Mouse (Mus musculus): Measurements from ENCODE around the gene Ptk6.

Ptk6 gene

GRCm38 (mm10) chr2:181159771-181160170 is 42.8 kb downstream of the Ptk6 start:
- DNase-seq (ENCODE audit: low spot score), result no peak

DNA sequence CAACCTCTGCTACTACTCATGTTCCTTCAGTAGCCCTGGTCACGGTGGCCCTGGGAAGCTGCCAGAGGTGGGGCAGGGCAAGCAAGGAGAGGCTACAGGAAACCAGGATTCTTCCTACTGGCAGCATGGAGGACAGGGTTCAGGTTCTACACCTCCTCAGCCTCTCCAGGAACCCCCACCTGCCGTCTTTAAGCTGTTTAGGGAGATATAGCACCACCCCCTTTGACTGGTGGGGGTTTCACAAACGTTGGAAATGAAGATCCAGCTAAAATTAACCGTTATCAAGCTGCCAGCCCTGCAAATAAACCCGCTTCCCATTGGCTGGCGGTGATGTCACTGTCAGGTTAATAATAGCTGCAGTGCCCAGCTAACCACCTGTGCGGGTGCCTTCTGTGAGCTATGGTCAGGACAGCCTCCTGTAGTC is 43.5 kb downstream of the Ptk6 start:
- no peak for DNase-seq (ENCODE audit: low spot score)

GRCm38 (mm10) chr2:181158471-181158870 is 44.1 kb downstream of the Ptk6 start:
- no peak for DNase-seq (ENCODE audit: low spot score)

DNA sequence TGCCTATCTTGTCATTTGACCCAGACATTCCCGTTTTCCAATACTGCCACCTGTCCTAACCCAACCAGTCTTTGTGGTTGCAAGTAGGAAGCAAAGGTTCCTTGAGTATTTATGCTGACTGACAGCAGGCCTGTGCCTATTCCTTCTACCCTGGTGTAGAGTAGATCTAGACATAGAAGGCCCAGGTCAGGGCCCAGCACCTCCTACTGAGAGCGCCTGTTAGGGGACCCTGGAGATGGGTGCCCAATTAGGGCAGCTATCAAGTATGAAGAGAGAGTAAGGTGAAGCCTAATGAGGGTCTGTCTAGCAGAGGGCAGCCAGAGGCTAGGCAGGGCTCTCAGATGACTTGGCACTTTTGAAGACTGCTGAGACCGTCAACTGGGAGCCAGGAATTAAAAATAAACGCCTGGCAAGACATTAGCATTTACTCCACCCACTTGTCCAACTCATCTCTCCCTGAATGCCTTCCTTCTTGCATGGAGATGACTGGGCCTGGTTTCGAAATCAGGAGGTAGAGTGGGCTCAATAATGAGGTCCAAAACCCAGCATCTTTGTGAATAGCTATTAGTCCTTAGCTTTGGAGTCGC is 44.8 kb downstream of the Ptk6 start:
- no peak for DNase-seq (ENCODE audit: low spot score)

DNA sequence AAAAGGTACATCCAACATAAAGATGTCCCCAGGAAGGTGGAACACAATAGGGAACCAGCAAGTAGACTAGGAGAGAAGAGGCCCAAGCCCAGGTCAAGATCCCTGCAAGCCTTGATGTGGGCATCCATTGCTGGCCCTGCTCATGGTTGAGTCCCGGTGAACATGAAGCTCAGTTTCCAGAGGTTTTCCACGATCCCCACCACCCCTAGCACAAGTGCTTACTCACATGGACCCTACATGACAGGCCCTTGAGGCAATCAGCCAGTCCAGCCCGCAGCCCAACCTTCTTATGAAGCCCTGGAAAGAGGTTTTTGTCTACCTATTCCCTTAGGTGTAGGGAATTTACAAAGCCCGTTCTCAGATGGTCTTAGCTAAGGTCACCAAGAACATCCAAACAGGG is 45.4 kb downstream of the Ptk6 start:
- DNase-seq (ENCODE audit: low spot score), result no peak

DNA sequence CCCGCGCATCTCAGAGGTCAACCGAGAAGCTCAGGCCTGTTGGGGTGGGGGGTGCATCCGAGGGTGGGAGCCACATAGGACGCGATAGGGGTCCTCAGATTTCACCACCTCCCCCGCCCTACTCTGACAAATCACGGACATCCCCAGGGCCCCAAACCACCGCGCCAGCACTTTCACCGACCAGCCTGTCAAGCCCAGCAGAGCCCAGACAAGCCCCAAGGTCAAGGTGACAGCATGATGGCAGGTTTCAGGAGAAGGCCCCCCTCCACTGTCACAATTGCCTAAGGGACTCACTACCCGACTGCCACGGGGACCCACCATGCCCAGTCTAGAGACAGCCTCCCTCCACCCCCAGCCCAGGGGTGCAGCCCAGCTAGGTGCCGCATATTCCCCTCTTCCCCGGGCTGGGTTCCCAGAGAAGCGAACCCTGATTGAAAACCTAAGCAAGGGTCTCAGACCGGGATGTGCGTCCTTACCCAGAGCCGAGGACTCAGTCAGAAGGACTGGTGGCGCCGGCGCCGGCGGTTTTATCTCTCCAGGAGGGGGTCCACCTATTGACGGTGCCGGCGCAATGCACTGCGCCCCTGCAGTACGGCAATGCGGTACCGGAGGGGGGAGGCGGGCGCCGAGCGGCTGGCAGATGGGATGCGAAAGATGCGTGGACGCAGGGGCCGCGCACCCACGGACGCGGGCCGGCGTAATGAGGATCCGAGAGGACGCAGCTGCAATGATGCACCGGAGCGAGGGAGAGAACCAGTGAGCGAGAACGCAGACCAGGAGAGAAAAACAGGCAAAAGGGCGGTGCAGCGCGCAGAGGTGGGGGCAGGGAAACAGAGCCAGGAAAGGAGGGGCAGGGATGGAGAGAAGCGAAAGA is 46.1 kb downstream of the Ptk6 start, which contains the start of gene Eef1a2:
Gene Eef1a2, minus strand, starts transcription at position 767 of the 874 bp plus-strand sequence.
- DNase-seq (ENCODE audit: low spot score), result no peak

DNA sequence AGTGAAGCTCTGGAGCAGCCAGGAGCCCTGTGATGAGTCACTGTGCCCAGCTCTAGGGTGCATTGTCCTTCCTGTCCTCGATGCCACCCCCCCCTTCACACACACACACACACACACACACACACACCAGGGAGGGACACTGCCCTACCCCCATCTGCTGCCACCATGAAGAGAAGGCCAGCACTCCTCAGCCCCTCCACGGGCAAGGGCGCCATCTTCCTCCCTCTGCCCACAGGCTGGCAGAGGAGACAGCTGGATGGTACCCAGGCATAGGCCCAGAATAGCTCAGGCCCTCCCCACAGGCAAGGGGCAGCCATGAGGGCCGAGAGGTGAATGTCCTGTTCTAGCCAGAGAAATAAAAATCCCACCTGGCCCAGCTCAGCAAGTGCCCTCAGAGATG is 46.8 kb downstream of the Ptk6 start:
- DNase-seq (ENCODE audit: low spot score), result no peak

DNA sequence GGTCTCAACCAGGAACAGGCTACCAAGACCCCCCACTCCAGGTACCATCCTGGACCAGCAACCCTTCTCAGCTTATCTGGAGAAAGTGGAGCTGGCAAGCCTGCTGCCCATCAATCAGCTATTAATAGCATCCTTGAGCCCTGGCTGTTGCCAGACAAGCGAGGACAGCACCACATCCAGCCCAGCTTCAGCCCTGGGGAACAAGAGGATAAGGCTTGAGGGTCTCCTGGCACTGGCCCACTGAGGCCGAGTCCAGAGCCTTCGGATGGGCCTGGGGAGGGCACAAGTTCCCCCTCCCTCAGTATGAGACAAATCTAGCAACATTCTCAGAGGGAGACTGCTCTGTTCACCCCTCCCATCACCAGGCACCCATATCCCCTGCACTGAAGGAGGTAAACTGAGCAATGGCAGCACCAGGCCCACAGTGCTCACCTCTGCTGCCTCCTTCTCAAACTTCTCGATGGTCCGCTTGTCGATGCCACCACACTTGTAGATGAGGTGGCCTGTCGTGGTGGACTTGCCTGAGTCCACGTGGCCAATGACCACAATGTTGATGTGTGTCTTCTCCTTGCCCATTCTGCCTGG is 47.7 kb downstream of the Ptk6 start:
- no peak for DNase-seq (ENCODE audit: low spot score)

DNA sequence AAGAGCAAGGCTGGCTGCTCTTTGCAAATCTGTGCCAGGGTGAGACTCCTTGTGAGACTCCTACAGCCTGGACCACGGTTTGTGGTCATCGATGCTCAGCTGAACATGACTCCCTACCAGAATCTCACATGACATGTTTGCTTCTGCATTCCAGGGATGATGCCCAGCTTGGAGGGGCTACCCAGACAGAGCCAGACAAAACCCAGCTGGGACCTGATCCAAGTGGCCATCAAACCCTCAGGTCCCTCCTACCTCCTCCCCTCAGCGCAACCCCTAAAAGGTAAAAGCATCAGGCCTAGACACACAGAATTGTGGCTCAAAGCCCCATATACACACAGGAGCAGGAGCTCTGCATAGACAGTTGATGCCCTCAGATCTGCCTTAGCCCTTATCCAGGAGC is 48.2 kb downstream of the Ptk6 start:
- DNase-seq (ENCODE audit: low spot score), result no peak

GRCm38 (mm10) chr2:181153837-181154236 is 48.8 kb downstream of the Ptk6 start:
- DNase-seq (ENCODE audit: low spot score), result no peak

- no peak for DNase-seq (ENCODE audit: low spot score)
Measured at GRCm38 (mm10) chr2:181153131-181153530, 49.5 kb downstream of the Ptk6 start.

GRCm38 (mm10) chr2:181152701-181153100 is 49.9 kb downstream of the Ptk6 start:
- DNase-seq (ENCODE audit: low spot score), result no peak

DNA sequence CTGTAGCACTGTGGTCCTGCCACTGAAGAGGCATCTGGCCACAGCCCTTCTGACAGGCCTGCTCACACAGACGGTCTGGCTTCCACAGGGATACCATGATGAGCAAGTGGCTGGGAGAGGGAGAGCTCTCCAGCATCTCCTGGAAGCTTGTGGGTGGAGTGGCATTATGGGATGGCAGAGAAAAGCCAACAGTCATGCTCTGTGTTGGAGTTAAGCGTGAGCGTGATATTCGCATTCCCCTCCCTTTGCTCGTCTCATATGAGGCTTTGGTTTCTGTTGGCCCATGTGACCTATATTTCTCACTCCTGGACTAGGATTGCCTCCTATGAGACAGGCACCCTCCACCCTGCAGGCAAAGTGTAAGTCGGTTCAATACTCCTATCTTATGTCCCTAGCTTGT is 52.3 kb downstream of the Ptk6 start:
- DNase-seq (ENCODE audit: low spot score), result no peak

GRCm38 (mm10) chr2:181148318-181148955 is 54.2 kb downstream of the Ptk6 start:
- no peak for DNase-seq (ENCODE audit: low spot score)

DNA sequence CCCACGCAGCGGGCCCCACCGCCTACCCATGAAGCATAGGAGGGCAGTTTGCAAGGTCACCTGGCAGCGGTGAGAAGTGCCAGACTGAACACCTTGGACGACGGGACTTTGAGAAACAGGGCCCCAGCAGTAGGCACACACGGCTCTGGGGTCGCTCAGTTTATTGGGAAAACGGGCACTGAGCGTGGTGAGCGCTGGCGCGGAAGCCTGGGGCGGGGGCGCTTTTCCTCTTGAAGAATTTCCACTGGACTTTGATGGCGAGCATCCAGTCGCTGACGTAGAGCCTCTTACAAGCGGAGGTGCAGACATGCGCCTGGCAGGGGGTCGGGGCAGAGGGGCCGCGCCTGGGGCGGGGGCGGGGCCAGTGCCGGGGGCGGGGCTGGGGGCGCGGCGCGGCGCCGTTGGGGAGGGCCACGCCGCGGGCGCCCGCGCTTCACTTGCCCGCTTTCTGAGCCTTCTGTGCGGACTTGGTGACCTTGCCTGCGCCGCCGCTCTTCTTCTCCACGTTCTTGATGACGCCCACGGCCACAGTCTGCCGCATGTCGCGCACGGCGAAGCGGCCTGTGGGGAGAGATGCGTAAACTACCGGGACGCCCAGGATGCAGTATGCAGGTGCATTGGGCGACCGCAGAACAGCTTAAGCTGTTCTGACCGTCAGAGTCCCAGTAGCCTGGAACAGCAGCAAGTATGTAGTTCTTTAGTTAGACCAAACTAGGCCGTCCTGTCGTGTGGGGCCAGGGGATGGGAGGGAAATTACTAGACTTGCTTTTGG is 54.9 kb downstream of the Ptk6 start:
- DNase-seq (ENCODE audit: low spot score), result no peak

DNA sequence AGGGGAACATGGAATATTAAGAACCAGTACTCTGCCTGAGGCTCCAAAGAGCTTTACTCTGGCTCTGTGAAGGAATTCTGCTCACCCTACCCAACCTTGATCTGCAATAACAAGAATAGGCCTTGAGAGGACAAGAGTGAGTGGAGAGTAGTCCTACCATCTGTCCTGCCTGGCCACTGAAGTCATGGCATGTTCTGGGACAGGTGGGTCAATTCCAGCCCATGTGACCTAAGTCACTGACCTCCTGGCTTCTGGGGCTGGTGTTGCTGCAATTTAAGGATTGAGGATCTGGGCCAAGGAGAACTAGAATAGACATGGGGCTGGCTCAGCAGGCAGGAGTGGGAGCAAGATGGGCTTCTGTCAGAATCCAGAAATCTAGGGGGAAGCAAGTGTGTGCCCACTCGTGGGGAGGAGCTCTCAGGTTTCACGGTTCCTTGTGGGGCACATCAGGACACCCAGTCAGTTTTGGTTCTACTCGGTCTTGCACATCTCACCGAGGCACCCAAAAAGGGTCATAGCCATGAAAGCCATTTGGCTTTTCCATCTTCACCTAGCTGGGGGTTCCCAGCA is 55.5 kb downstream of the Ptk6 start:
- no peak for DNase-seq (ENCODE audit: low spot score)

GRCm38 (mm10) chr2:181144675-181145074 is 57.9 kb downstream of the Ptk6 start:
- no peak for DNase-seq (ENCODE audit: low spot score)
